ENCODE assay signal across 8 mouse cellular contexts in genomic region chr5:135185596-135185995, GRCm38 (mm10). TPM values are rescaled to one million over a fixed set of nuclear protein-coding genes. Genes with fewer than 3 reads are reported as not detected.
DNase-seq lines count a peak whose midpoint lies in the region; ATAC-seq and TF ChIP-seq lines count a peak whose summit lies in the region.

No protein-coding gene starts in this region.

- no peaks in the 10 kb centered on the region; the same call in 1 of the 2 replicates for H3K9me3 ChIP-seq in forebrain, embryonic 13.5 days (replicated peaks)

- DNase-seq in kidney, adult 2 months, result peak; percentile 41
- DNase-seq in kidney, postnatal 14 days, result no peak
- peak; percentile 82 for DNase-seq in ES-CJ7 (ENCODE audit: low read depth, low spot score)
- peak; percentile 50 for DNase-seq in c-Kit-positive CD71-negative TER-119-negative erythroid progenitor cells, embryonic 14.5 days (ENCODE audit: low read depth)
- peak; percentile 50 for DNase-seq in lung, postnatal 10 days
- DNase-seq in frontal cortex, postnatal 10 days (ENCODE audit: low spot score in 2 of 2), result no peak
- no peak for DNase-seq in frontal cortex, adult 2 months (ENCODE audit: extremely low spot score in 1 of 2, low spot score in 1 of 2)

- no peaks in the 10 kb centered on the region for H3K27me3 ChIP-seq in kidney, adult 2 months (replicated peaks; ENCODE audit: control insufficient read depth, insufficient read depth, low read length)
- H3K27me3 ChIP-seq in forebrain, embryonic 13.5 days, result no peaks in the 10 kb centered on the region

- H3K36me3 ChIP-seq in kidney, adult 2 months (ENCODE audit: control insufficient read depth, insufficient read depth, low read length), result peaks cover 3% of the 10 kb centered on the region
- peaks cover 44% of the 10 kb centered on the region for H3K36me3 ChIP-seq in forebrain, embryonic 13.5 days (ENCODE audit: poor library complexity, severe bottlenecking)

- peaks cover 10% of the 10 kb centered on the region; the same call in 1 of the 2 replicates for H3K4me1 ChIP-seq in kidney, adult 2 months (ENCODE audit: control insufficient read depth, insufficient read depth, low read length)
- H3K4me1 ChIP-seq in forebrain, embryonic 13.5 days, result peaks cover 26% of the 10 kb centered on the region

- H3K4me3 ChIP-seq in kidney, adult 2 months (ENCODE audit: insufficient read depth, low read depth, low read length), result no peak overlapping the region
- H3K4me3 ChIP-seq in forebrain, embryonic 13.5 days, result no peak overlapping the region

- H3K4me2 ChIP-seq in forebrain, embryonic 13.5 days, result no peak overlapping the region

- H3K27ac ChIP-seq in kidney, adult 2 months (ENCODE audit: insufficient read depth, low read depth, low read length), result no peak overlapping the region
- H3K27ac ChIP-seq in forebrain, embryonic 13.5 days, result no peak overlapping the region

- no peak overlapping the region for H3K9ac ChIP-seq in forebrain, embryonic 13.5 days

- ATAC-seq in forebrain, embryonic 13.5 days, result no peak

- 40% methylated on average over 3 of the region's 3 CpGs for WGBS in kidney, adult 2 months
- WGBS in forebrain, embryonic 13.5 days, result 35% methylated on average over 3 of the region's 3 CpGs

- TF ChIP-seq CTCF in kidney, adult 2 months (conservative IDR thresholded peaks at IDR 0.05; ENCODE audit: insufficient read depth, insufficient read length, low read depth, low read length), result peak; percentile 46

- TF ChIP-seq POLR2A in kidney, adult 2 months (IDR thresholded peaks at IDR 0.05; ENCODE audit: low read depth, low read length), result no peak

RNA-seq across cellular contexts. Expression of gene Baz1b, which starts 1.5 kb away (rescaled TPM):
- 16.5 and 18.7 TPM in 2 replicates for polyA plus RNA-seq in kidney, adult 2 months (2012; rRNA removed)
- 62.8 and 64.8 TPM in 2 replicates for polyA plus RNA-seq in frontal cortex, adult 2 months (2012; rRNA removed)
- 50.1 and 51.4 TPM in 2 replicates for polyA plus RNA-seq in forebrain, embryonic 13.5 days (2015; fragmentation: Nextera tagmentation; extraction: Ambion mirVana)

RNA-seq across cellular contexts. Expression of gene Bcl7b, which starts 17.5 kb away (rescaled TPM):
- 36.7 and 47.9 TPM in 2 replicates for polyA plus RNA-seq in kidney, adult 2 months (2012; rRNA removed)
- polyA plus RNA-seq in frontal cortex, adult 2 months (2012; rRNA removed), result 42.2 TPM in 2 replicates
- 48.9 and 50.8 TPM in 2 replicates for polyA plus RNA-seq in forebrain, embryonic 13.5 days (2015; fragmentation: Nextera tagmentation; extraction: Ambion mirVana)

RNA-seq across cellular contexts. Expression of gene Tbl2, which starts 36.1 kb away (rescaled TPM):
- polyA plus RNA-seq in kidney, adult 2 months (2012; rRNA removed), result 10.1 and 10.2 TPM in 2 replicates
- 9.5 and 10.7 TPM in 2 replicates for polyA plus RNA-seq in frontal cortex, adult 2 months (2012; rRNA removed)
- 18.8 and 19.3 TPM in 2 replicates for polyA plus RNA-seq in forebrain, embryonic 13.5 days (2015; fragmentation: Nextera tagmentation; extraction: Ambion mirVana)

Comparison
In these comparisons a context has a peak if more than half of its experiments do, and no peak if none do; other contexts are left out.
1. DNase-seq: peak in kidney, adult 2 months (single experiment), ES-CJ7 (single experiment), c-Kit-positive CD71-negative TER-119-negative erythroid progenitor cells, embryonic 14.5 days (single experiment) and lung, postnatal 10 days (single experiment); none in kidney, postnatal 14 days (single experiment), frontal cortex, postnatal 10 days (0 of 2) and frontal cortex, adult 2 months (0 of 2).